21 mouse cellular contexts compared by ENCODE assay signal in genomic region chr6:52433234-52433633, GRCm38 (mm10).
A peak's percentile ranks its signal among the peaks of the same experiment; 100 is the strongest.
DNase-seq lines count a peak whose midpoint lies in the region; ATAC-seq and TF ChIP-seq lines count a peak whose summit lies in the region.
"Had no signal": no experiment of that assay in that cellular context is flagged by ENCODE, and none has a peak within 500 bp of the region (broad histone marks: within the 10 kb centered on the region; RNA-seq: fewer than 3 reads in every experiment).

No protein-coding gene starts in this region.

- WGBS in heart, embryonic 10.5 days = 73% methylated on average over 2 of the region's 2 CpGs
- 76% methylated on average over 2 of the region's 2 CpGs for WGBS in kidney, embryonic 15.5 days

- ATAC-seq in kidney, embryonic 15.5 days (replicated peaks; ENCODE audit: low FRiP score) = no peak
- ATAC-seq: activated CD4-positive, CD25-positive, alpha-beta regulatory T cell, adult 4 months; forebrain, embryonic 13.5 days; forebrain, embryonic 15.5 days; Patski had no signal

- in situ Hi-C loops in ES-E14 (cut with MboI; ENCODE audit: low sequenced_read_pairs in 2 of 2, unreplicated experiment in 2 of 2) = no loop called here

- no peaks in the 10 kb centered on the region for H3K9me3 ChIP-seq in heart, embryonic 10.5 days
- no peaks in the 10 kb centered on the region for H3K9me3 ChIP-seq in kidney, embryonic 15.5 days (replicated peaks)
- H3K9me3 ChIP-seq in ES-E14 (ENCODE audit: control insufficient read depth, insufficient read depth, low read depth, low read length) = no peaks in the 10 kb centered on the region
- H3K9me3 ChIP-seq: embryonic facial prominence, embryonic 10.5 days; embryonic facial prominence, embryonic 12.5 days; forebrain, embryonic 13.5 days; forebrain, embryonic 15.5 days; G1E had no signal

- H3K36me3 ChIP-seq in heart, embryonic 10.5 days = no peaks in the 10 kb centered on the region
- H3K36me3 ChIP-seq in kidney, embryonic 15.5 days = no peaks in the 10 kb centered on the region
- H3K36me3 ChIP-seq in ES-E14 (ENCODE audit: control insufficient read depth, insufficient read depth, low read length, poor library complexity, severe bottlenecking) = no peaks in the 10 kb centered on the region
- H3K36me3 ChIP-seq: embryonic facial prominence, embryonic 10.5 days; embryonic facial prominence, embryonic 12.5 days; forebrain, embryonic 15.5 days; G1E had no signal

- no peak overlapping the region for H3K27ac ChIP-seq in heart, embryonic 10.5 days
- no peak overlapping the region for H3K27ac ChIP-seq in kidney, embryonic 15.5 days
- no peak overlapping the region for H3K27ac ChIP-seq in ES-E14 (ENCODE audit: insufficient read depth, low read depth, low read length, poor library complexity, severe bottlenecking)
- H3K27ac ChIP-seq: embryonic facial prominence, embryonic 10.5 days; embryonic facial prominence, embryonic 12.5 days; forebrain, embryonic 13.5 days; forebrain, embryonic 15.5 days had no signal

- DNase-seq in heart, embryonic 10.5 days (ENCODE audit: low spot score) = peak; percentile 10
- no peak for DNase-seq in heart, adult 9 months (ENCODE audit: low spot score in 2 of 2)
- peak; percentile 12 to 34 for DNase-seq in kidney, adult 8-10 months
- DNase-seq in ES-E14 (ENCODE audit: low read depth, low spot score) = no peak
- no peak for DNase-seq in urinary bladder, adult 2 months (ENCODE audit: low spot score)
- DNase-seq: adrenal gland, adult 8-10 months; adrenal gland, postnatal 14 days; adrenal gland, postnatal 36 days; cerebellum, adult 11-12 months; cerebellum, adult 2 months; cerebellum, adult 9-10 months; cerebellum, postnatal 10 days; cerebellum, postnatal 25 days had no signal

- no peaks in the 10 kb centered on the region; the same call in 1 of the 2 replicates for H3K27me3 ChIP-seq in heart, embryonic 10.5 days (ENCODE audit: insufficient read depth, poor library complexity, severe bottlenecking)
- H3K27me3 ChIP-seq in kidney, embryonic 15.5 days = no peaks in the 10 kb centered on the region
- H3K27me3 ChIP-seq: embryonic facial prominence, embryonic 12.5 days; forebrain, embryonic 13.5 days; forebrain, embryonic 15.5 days; Patski had no signal

- H3K4me3 ChIP-seq in heart, embryonic 10.5 days = no peak overlapping the region
- H3K4me3 ChIP-seq in kidney, embryonic 15.5 days (replicated peaks) = no peak overlapping the region
- H3K4me3 ChIP-seq in ES-E14 (ENCODE audit: insufficient read depth in 1 of 2, low read depth in 1 of 2, low read length in 2 of 2, poor library complexity in 1 of 2, severe bottlenecking in 1 of 2) = no peak overlapping the region
- H3K4me3 ChIP-seq: embryonic facial prominence, embryonic 10.5 days; embryonic facial prominence, embryonic 12.5 days; forebrain, embryonic 13.5 days; forebrain, embryonic 15.5 days had no signal

- no peak overlapping the region for H3K9ac ChIP-seq in kidney, embryonic 15.5 days
- no peak overlapping the region for H3K9ac ChIP-seq in ES-E14 (ENCODE audit: insufficient read depth, low read depth, low read length, poor library complexity, severe bottlenecking)
- H3K9ac ChIP-seq: embryonic facial prominence, embryonic 12.5 days; forebrain, embryonic 13.5 days; forebrain, embryonic 15.5 days had no signal

- H3K4me2 ChIP-seq in kidney, embryonic 15.5 days = no peak overlapping the region
- H3K4me2 ChIP-seq: embryonic facial prominence, embryonic 12.5 days; forebrain, embryonic 13.5 days; forebrain, embryonic 15.5 days had no signal

- H3K4me1 ChIP-seq in heart, embryonic 10.5 days = peaks cover 2% of the 10 kb centered on the region
- no peaks in the 10 kb centered on the region for H3K4me1 ChIP-seq in kidney, embryonic 15.5 days
- peaks cover 3 to 7% of the 10 kb centered on the region in 2 experiments; a peak in 2 of 4 replicates for H3K4me1 ChIP-seq in ES-E14 (ENCODE audit: control insufficient read depth in 2 of 2, insufficient read depth in 2 of 2, low read length in 2 of 2, poor library complexity in 1 of 2)
- H3K4me1 ChIP-seq: embryonic facial prominence, embryonic 10.5 days; embryonic facial prominence, embryonic 12.5 days; forebrain, embryonic 13.5 days; forebrain, embryonic 15.5 days had no signal

TF ChIP-seq in ES-E14, 5 proteins besides CTCF, POLR2A, EP300 and RAD21:
- no peak for TF ChIP-seq ZC3H11A (IDR thresholded peaks at IDR 0.05; ENCODE audit: borderline replicate concordance, low read depth, low read length)
- TF ChIP-seq ZNF384 (IDR thresholded peaks at IDR 0.05; ENCODE audit: low read depth, low read length) = no peak
- no peak for TF ChIP-seq MAFK (IDR thresholded peaks at IDR 0.05; ENCODE audit: insufficient read depth, low read depth, low read length)
- TF ChIP-seq CHD2 (IDR thresholded peaks at IDR 0.05; ENCODE audit: low read depth, low read length) = no peak
- peak; percentile 62; the same call in 1 of the 2 replicates for TF ChIP-seq HCFC1 (IDR thresholded peaks at IDR 0.05; ENCODE audit: borderline replicate concordance, insufficient read depth, low read length)
TF ChIP-seq in ES-E14: peak in this region for 1.

Comparison
In these comparisons a context has a peak if more than half of its experiments do, and no peak if none do; other contexts are left out.
1. DNase-seq: peak in heart, embryonic 10.5 days (single experiment) and kidney, adult 8-10 months (2 of 2); none in heart, adult 9 months (0 of 2), ES-E14 (single experiment) and urinary bladder, adult 2 months (single experiment).